Mouse (Mus musculus) spleen, embryonic (tissue): ENCODE data around the gene Dpp4.

ENCODE experiments used
- CTCF ChIA-PET: fragments of 350-600 bp; sonication (Branson Sonifier 250); formaldehyde crosslinking; loops from one replicate; lab custom pipeline; 2022; lab: Charles Lee

The Dpp4 gene

DNA sequence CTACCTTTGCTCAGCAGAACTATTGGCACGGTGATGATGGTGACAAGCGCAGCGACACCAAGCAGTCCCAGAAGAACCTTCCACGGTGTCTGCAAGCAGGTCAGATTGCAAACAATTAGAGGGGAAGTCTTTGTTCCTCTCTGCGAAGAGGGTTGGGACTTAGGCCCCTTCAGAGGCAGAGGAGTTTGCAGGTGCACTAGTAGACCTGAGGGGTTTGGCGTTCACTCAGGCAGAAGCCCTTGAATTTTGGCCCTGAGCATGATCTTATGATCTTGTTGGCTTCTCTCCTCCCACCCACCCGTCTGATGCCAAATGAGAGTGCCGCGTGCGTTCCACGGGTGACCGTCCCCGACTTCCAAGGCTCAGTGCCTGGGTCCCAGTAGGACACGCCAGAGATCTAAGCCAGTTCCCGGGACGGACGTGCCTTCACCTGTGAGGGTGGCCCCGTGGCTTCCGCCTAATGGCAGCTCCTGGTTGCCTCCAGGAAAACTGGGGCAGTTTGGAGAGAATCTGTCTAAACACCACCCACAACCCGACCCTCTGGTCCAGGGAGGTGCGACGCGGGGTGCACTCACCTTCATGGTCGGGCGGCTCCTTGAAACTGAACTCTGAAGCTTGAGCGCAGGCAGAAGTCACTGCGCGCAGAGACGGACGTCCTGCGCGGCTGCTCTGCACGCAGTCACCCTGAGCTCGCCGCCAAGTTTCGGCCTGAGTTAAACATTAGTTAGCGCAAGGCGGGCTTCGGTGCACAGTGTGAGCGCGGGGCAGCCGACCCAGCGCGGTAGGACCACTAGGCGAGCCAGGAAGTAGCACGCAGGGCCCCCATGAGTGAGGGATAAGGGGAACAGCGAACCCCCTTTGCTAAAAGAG lies 585 bp downstream of the Dpp4 start:
- CTCF ChIA-PET = interaction anchor here (0.7 kb wide), 1 partner anchor 1049 kb away, joined by 3 read pairs; no protein-coding TSS in a partner anchor

DNA sequence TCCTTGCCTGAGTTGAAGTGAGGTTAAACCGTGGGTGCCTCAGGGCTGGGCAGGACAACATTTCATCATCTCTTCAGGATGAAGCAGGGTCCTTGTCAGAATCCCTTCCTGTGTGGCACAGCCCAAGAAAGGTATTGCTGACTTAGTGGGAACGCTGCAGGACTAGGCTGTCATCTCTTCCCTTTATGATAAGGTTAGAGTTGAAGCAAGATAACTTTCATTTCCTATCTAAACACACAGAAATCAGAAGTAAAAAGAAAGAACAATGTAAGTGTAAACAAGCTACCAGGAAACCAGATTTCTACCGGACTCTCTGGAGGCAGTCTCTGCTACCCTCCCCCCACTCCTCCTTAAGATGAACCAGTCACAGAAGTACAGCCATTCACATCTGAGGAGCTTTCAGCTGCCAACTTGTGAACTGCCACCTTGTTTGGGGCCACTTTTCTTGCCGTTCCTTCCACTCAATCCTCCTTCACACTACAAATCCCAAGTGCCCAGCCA lies 3.3 kb downstream of the Dpp4 start:
- CTCF ChIA-PET = no interaction called here

DNA sequence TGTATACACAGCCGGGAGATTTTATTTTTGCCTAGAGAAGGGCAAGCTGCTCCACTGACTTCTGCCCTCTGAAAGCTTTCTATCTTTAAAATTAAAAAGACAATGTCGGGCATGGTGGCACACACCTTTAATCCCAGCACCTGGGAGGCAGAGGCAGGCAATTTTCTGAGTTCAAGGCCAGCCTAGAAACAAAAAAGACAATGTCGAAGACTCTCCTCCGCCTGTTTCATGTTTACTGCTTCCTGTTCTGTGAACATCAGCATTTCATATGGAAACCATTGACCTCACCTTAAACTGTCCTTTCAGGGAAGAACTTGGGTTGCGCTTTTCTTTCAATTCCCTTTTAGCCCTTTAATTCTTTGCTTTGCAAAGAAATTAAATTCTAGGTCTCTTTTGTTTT lies 3.8 kb downstream of the Dpp4 start:
- CTCF ChIA-PET = no interaction called here

DNA sequence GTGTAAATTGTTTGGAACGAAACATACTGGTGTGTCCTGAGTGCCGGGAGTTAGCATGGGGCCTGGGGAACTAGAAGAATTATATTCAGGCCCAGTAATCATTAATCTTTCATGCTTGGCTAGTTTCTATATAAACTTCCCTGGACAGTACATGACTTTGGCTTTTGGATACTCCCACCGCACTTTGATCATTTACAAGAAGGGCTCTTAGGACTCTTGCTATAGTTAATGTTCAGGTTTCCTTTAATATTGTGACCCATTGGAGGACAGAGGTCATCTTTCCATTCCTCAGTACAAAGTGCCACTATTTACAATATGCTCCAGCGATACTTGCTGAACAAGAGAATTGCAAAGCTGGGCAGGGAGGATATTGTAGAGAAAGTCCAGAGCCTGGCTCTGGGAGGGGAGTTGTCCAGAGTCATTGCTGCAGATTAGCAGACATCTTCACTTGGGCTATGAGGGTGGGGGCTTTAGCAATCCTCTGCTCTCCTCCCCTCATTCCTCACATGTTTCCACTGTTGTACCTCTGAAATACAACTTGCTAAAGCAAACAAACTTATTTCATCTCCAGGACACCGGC lies 8.4 kb downstream of the Dpp4 start:
- CTCF ChIA-PET = no interaction called here

- CTCF ChIA-PET = no interaction called here
These were observed 11.0 kb downstream of the Dpp4 start for GRCm38 (mm10) chr2:62401011-62401410.

DNA sequence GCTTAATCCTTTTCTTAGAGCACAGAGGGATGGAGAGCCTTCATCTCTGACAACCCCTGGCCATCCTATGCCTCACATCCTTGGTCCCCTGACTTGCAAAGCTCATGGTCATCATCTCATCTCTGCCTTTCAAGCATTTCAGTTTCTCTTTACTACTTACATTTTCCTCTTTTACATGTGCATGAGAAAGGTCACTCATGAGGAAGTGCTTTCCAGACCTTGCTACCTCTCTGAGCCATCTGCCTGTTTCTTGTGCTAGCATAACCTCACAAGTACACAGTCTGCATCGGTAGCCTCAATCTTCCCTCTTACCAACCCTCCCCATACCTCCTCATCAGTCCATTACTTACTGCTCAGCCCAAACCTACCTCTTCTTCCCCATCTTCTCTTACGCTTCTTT lies 12.2 kb downstream of the Dpp4 start:
- CTCF ChIA-PET = no interaction called here

GRCm38 (mm10) chr2:62399361-62399760 lies 12.7 kb downstream of the Dpp4 start:
- CTCF ChIA-PET = no interaction called here

GRCm38 (mm10) chr2:62398115-62398875 lies 13.7 kb downstream of the Dpp4 start:
- CTCF ChIA-PET = no interaction called here

DNA sequence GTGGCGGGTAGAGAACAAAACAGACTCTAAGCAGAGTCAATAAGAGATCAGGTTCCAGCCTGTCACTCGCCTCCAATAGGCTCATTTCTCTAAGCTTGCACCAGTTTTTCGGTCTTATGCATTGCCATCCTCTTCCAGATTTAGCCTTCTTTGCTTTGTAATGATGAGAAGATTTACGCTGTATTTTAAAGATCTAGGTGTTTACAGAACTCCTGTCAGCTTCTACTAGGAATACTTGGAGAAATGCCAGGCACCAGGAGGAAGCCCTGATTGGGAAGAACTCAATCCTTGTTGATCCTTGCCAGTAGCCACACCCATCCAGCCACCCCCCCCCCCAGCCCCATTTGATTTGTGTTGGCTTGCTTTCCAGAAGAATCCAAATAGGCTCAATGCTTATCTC lies 14.4 kb downstream of the Dpp4 start:
- CTCF ChIA-PET = no interaction called here

DNA sequence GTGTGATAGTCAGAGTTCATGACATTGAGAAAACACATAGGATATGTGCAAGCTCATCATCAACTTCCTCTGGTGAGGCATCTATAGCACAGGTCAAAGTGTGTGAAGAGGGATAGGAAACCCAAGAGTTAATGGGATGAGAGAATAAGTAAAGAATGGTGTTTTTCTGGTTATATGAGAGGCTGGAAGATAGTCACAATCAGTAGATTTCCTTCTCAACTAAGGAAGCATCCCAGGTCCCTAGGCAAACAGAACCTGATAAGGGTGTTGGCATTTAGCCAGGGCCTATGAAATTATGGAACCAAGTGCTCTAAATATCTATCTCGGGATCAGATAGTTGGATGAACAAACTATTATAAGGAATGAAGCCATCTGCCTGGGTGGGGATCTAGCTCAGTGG lies 15.2 kb downstream of the Dpp4 start:
- CTCF ChIA-PET = no interaction called here

- CTCF ChIA-PET = no interaction called here
These were observed 17.2 kb downstream of the Dpp4 start for GRCm38 (mm10) chr2:62394800-62395199.

- CTCF ChIA-PET = no interaction called here
These were observed 19.9 kb downstream of the Dpp4 start for GRCm38 (mm10) chr2:62392098-62392497.

DNA sequence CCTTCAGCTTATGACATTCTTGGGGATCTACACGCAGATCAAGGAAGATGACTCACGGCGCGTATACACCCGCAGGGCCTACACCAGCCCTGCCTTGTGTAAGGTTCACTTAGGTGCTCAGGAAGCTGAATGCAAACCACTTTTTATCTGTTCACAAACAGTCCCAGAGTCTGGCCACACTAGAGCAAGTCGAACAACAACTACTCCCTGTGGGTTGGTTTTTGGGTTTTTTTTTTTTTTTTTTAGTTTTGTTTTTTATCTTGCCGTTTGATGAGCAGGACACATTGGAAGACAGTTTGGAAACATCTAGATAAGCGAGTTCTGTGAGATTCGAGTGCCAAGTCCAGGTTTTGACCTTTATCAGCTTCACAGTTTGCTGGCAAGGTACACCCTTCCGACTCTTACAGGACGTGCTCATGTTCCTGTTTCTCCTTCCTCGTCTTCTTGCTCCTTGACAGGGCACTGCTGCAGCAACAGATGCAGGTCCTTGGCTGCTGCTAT lies 21.0 kb downstream of the Dpp4 start:
- CTCF ChIA-PET = interaction anchor here (0.6 kb wide), 2 partner anchors 35 to 812 kb away, joined by 3 to 4 read pairs; no protein-coding TSS in a partner anchor

DNA sequence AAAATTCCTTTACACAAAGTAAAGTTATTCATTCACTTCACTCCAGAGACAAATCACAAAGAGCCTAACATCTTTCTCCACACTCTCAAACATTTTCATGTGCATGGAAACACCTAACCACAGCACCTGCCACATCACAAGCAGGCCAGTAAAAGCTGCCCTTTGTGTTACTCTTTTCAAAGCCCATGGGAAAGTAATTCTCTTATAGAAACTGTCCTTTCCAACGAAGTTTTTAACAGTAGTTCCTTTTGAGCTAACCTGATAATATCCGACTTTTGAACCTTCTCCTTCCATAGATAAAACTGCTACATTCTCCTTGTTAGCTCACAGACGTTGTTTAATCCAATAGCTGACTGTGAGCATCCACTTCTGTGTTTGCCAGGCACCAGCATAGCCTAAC lies 21.7 kb downstream of the Dpp4 start:
- CTCF ChIA-PET = interaction anchor here (0.6 kb wide), 2 partner anchors 36 to 811 kb away, joined by 3 to 4 read pairs; no protein-coding TSS in a partner anchor

- CTCF ChIA-PET = no interaction called here
These were observed 23.2 kb downstream of the Dpp4 start for GRCm38 (mm10) chr2:62388841-62389240.

DNA sequence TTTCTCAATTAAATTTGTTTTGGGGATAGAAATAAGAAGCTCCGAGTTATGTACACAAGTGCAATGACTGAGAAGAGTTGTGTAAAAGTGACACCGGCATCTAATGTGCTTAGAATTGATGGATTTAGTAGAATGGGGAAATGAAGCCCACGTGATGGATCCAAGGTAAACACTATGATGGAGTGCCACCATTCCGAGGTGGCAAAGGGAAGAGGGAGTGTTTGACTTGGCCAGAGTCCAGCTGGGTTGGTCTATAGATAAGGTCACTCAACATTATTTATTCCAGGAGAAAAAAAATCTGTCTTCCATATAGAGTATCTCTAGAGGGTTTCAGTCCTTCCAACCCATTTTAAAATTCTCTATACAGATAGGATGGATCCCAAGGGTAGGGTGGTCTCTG lies 28.8 kb downstream of the Dpp4 start:
- CTCF ChIA-PET = no interaction called here

- CTCF ChIA-PET = no interaction called here
These were observed 29.6 kb downstream of the Dpp4 start for GRCm38 (mm10) chr2:62382440-62382839.

GRCm38 (mm10) chr2:62381756-62382155 lies 30.3 kb downstream of the Dpp4 start:
- CTCF ChIA-PET = no interaction called here

- CTCF ChIA-PET = no interaction called here
These were observed 38.3 kb downstream of the Dpp4 start for GRCm38 (mm10) chr2:62373692-62374091.

DNA sequence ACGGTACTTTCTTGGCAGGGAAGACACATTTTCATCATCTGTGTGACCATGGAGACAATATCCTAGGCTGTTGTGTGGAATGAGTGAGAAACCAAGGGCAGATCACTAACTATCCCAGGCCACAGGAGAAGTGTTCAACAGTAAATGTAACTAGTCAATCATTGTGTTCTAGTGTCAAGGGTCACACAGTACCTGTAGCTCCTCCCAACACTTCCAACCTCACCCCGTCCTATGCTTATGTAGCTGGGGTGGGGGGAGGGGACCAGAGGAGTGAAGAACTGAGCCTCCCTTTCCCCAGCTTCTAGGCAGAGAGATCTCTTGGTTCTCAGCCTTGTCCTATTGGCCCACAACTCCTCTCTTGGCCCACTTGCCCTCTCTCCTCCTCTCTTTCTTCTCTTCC lies 42.0 kb downstream of the Dpp4 start:
- CTCF ChIA-PET = interaction anchor here (0.6 kb wide), 1 partner anchor 12 kb away, joined by 3 read pairs; no protein-coding TSS in a partner anchor

- CTCF ChIA-PET = no interaction called here
These were observed 43.5 kb downstream of the Dpp4 start for GRCm38 (mm10) chr2:62368349-62369053.
